Mouse (Mus musculus) olfactory bulb, adult 2 months (tissue): ENCODE data around the gene Orm1.

Experiments used
- CTCF ChIP-seq: fragments of 200-500 bp; IDR thresholded peaks from 2 replicates; pipeline ENCODE4 v1.5.1; 2012; ENCODE audit warnings: low read depth, mild to moderate bottlenecking, low read length, moderate library complexity; ENCODE audit not compliant: insufficient read depth
- POLR2A ChIP-seq: fragments of 200-500 bp; IDR thresholded peaks from 2 replicates; pipeline ENCODE4 v1.6.1; 2012; ENCODE audit warnings: mild to moderate bottlenecking, low read depth, low read length, moderate library complexity; ENCODE audit not compliant: insufficient read depth

- TF ChIP-seq CTCF (no peak), POLR2A (no peak)
These were observed 26.5 kb downstream of the Orm1 start for GRCm38 (mm10) chr4:63370897-63371296.
